Mouse (Mus musculus): ENCODE data around the gene Vps72. TPM values are rescaled to one million over a fixed set of nuclear protein-coding genes. Genes with fewer than 3 reads are reported as not detected.

Gene Vps72
- polyA plus RNA-seq, 1 experiment from 2014 or later, result 156 TPM

GRCm38 (mm10) chr3:95139586-95140288, 28.9 kb downstream of the Vps72 start:
- no peak for ATAC-seq (ENCODE audit: low read depth)
- peak overlapping the region; percentile 25 for H3K27ac ChIP-seq (ENCODE audit: low read length)
- H3K4me3 ChIP-seq (ENCODE audit: low read length), result no peak overlapping the region

GRCm38 (mm10) chr3:95140289-95140595, 29.4 kb downstream of the Vps72 start:
- Histone ChIP-seq H3K27ac (ENCODE audit: low read length) (no peak overlapping the region), H3K9ac (ENCODE audit: low read length) (no peak overlapping the region), H3K4me3 (ENCODE audit: low read length) (no peak overlapping the region), H3K4me1 (replicated peaks; ENCODE audit: control insufficient read depth, insufficient read depth, low read length) (peaks cover 6% of the 10 kb centered on the region), H3K4me2 (ENCODE audit: low read depth, low read length) (no peak overlapping the region), H3K27me3 (ENCODE audit: control insufficient read depth, insufficient read depth, low read depth, low read length) (no peaks in the 10 kb centered on the region), H3K9me3 (ENCODE audit: control insufficient read depth, low read length) (no peaks in the 10 kb centered on the region), H3K36me3 (ENCODE audit: control insufficient read depth, insufficient read depth, low read length) (peaks cover 5% of the 10 kb centered on the region; the same call in 1 of the 2 replicates)
- ATAC-seq (ENCODE audit: low read depth), result no peak
- WGBS, result 49% methylated on average over 18 of the region's 18 CpGs

More at GRCm38 (mm10) chr3:95139586-95140288, 28.9 kb downstream of the Vps72 start:
- H3K9ac ChIP-seq (ENCODE audit: low read length), result peak overlapping the region; percentile 3; the same call in 1 of the 2 replicates
- peaks cover 9% of the 10 kb centered on the region for H3K4me1 ChIP-seq (replicated peaks; ENCODE audit: control insufficient read depth, insufficient read depth, low read length)
- peaks cover 5% of the 10 kb centered on the region; the same call in 1 of the 2 replicates for H3K36me3 ChIP-seq (ENCODE audit: control insufficient read depth, insufficient read depth, low read length)
- no peaks in the 10 kb centered on the region for H3K27me3 ChIP-seq (ENCODE audit: control insufficient read depth, insufficient read depth, low read depth, low read length)
- no peak overlapping the region for H3K4me2 ChIP-seq (ENCODE audit: low read depth, low read length)
- 62% methylated on average over 25 of the region's 25 CpGs for WGBS
- no peaks in the 10 kb centered on the region for H3K9me3 ChIP-seq (ENCODE audit: control insufficient read depth, low read length)

GRCm38 (mm10) chr3:95140795-95141194, 30.0 kb downstream of the Vps72 start:
- peaks cover under 1% of the 10 kb centered on the region; the same call in 1 of the 2 replicates for H3K4me1 ChIP-seq (replicated peaks; ENCODE audit: control insufficient read depth, insufficient read depth, low read length)
- no peak overlapping the region for H3K27ac ChIP-seq (ENCODE audit: low read length)
- 91% methylated on average over 6 of the region's 6 CpGs for WGBS
- H3K27me3 ChIP-seq (ENCODE audit: control insufficient read depth, insufficient read depth, low read depth, low read length), result no peaks in the 10 kb centered on the region
- ATAC-seq (ENCODE audit: low read depth), result no peak
- H3K4me3 ChIP-seq (ENCODE audit: low read length), result no peak overlapping the region
- no peak overlapping the region for H3K9ac ChIP-seq (ENCODE audit: low read length)
- H3K36me3 ChIP-seq (ENCODE audit: control insufficient read depth, insufficient read depth, low read length), result peaks cover 5% of the 10 kb centered on the region; the same call in 1 of the 2 replicates
- H3K9me3 ChIP-seq (ENCODE audit: control insufficient read depth, low read length), result no peaks in the 10 kb centered on the region
- no peak overlapping the region for H3K4me2 ChIP-seq (ENCODE audit: low read depth, low read length)

GRCm38 (mm10) chr3:95141474-95141873, 30.7 kb downstream of the Vps72 start:
- Histone ChIP-seq H3K9me3 (ENCODE audit: control insufficient read depth, low read length) (no peaks in the 10 kb centered on the region), H3K36me3 (ENCODE audit: control insufficient read depth, insufficient read depth, low read length) (peaks cover 5% of the 10 kb centered on the region; the same call in 1 of the 2 replicates), H3K4me2 (ENCODE audit: low read depth, low read length) (no peak overlapping the region), H3K9ac (ENCODE audit: low read length) (no peak overlapping the region), H3K27ac (ENCODE audit: low read length) (no peak overlapping the region), H3K27me3 (ENCODE audit: control insufficient read depth, insufficient read depth, low read depth, low read length) (no peaks in the 10 kb centered on the region), H3K4me3 (ENCODE audit: low read length) (no peak overlapping the region), H3K4me1 (replicated peaks; ENCODE audit: control insufficient read depth, insufficient read depth, low read length) (no peaks in the 10 kb centered on the region)
- WGBS, result 92% methylated on average over 9 of the region's 9 CpGs
- no peak for ATAC-seq (ENCODE audit: low read depth)

- H3K4me1 ChIP-seq (replicated peaks; ENCODE audit: control insufficient read depth, insufficient read depth, low read length), result no peaks in the 10 kb centered on the region
- no peak within 1 kb of the TSS for H3K27ac ChIP-seq (ENCODE audit: low read length)
- no peaks in the 10 kb centered on the region for H3K9me3 ChIP-seq (ENCODE audit: control insufficient read depth, low read length)
- no peak within 1 kb of the TSS for H3K4me2 ChIP-seq (ENCODE audit: low read depth, low read length)
- no peak within 1 kb of the TSS for H3K4me3 ChIP-seq (ENCODE audit: low read length)
- peaks cover 5% of the 10 kb centered on the region; the same call in 1 of the 2 replicates for H3K36me3 ChIP-seq (ENCODE audit: control insufficient read depth, insufficient read depth, low read length)
- no peaks in the 10 kb centered on the region for H3K27me3 ChIP-seq (ENCODE audit: control insufficient read depth, insufficient read depth, low read depth, low read length)
- WGBS, result 84% methylated on average over 10 of the region's 10 CpGs
- peak; percentile 55; the same call in 1 of the 2 replicates for ATAC-seq (ENCODE audit: low read depth)
- H3K9ac ChIP-seq (ENCODE audit: low read length), result no peak within 1 kb of the TSS
Observed at GRCm38 (mm10) chr3:95141952-95142616, 31.3 kb downstream of the Vps72 start, which contains the start of gene Tnfaip8l2. Gene Tnfaip8l2 (minus strand): TSS chr3:95142360.

- H3K4me1 ChIP-seq (replicated peaks; ENCODE audit: control insufficient read depth, insufficient read depth, low read length), result no peaks in the 10 kb centered on the region
- ATAC-seq (ENCODE audit: low read depth), result peak; percentile 77
- H3K36me3 ChIP-seq (ENCODE audit: control insufficient read depth, insufficient read depth, low read length), result peaks cover 5% of the 10 kb centered on the region; the same call in 1 of the 2 replicates
- 9% methylated on average over 5 of the region's 5 CpGs for WGBS
- H3K27me3 ChIP-seq (ENCODE audit: control insufficient read depth, insufficient read depth, low read depth, low read length), result no peaks in the 10 kb centered on the region
- H3K27ac ChIP-seq (ENCODE audit: low read length), result no peak overlapping the region
- H3K9me3 ChIP-seq (ENCODE audit: control insufficient read depth, low read length), result no peaks in the 10 kb centered on the region
- no peak overlapping the region for H3K4me3 ChIP-seq (ENCODE audit: low read length)
- H3K9ac ChIP-seq (ENCODE audit: low read length), result no peak overlapping the region
- H3K4me2 ChIP-seq (ENCODE audit: low read depth, low read length), result no peak overlapping the region
Observed at GRCm38 (mm10) chr3:95142617-95143011, 31.8 kb downstream of the Vps72 start.

GRCm38 (mm10) chr3:95147924-95148323, 37.1 kb downstream of the Vps72 start:
- Histone ChIP-seq H3K27me3 (ENCODE audit: control insufficient read depth, insufficient read depth, low read depth, low read length) (no peaks in the 10 kb centered on the region), H3K9me3 (ENCODE audit: control insufficient read depth, low read length) (no peaks in the 10 kb centered on the region), H3K27ac (ENCODE audit: low read length) (no peak overlapping the region), H3K4me1 (replicated peaks; ENCODE audit: control insufficient read depth, insufficient read depth, low read length) (no peaks in the 10 kb centered on the region), H3K4me2 (ENCODE audit: low read depth, low read length) (no peak overlapping the region), H3K9ac (ENCODE audit: low read length) (no peak overlapping the region), H3K36me3 (ENCODE audit: control insufficient read depth, insufficient read depth, low read length) (no peaks in the 10 kb centered on the region), H3K4me3 (ENCODE audit: low read length) (no peak overlapping the region)
- ATAC-seq (ENCODE audit: low read depth), result no peak
- 65% methylated on average over 3 of the region's 3 CpGs for WGBS

- Histone ChIP-seq H3K27me3 (ENCODE audit: control insufficient read depth, insufficient read depth, low read depth, low read length) (no peaks in the 10 kb centered on the region), H3K27ac (ENCODE audit: low read length) (no peak overlapping the region), H3K36me3 (ENCODE audit: control insufficient read depth, insufficient read depth, low read length) (no peaks in the 10 kb centered on the region), H3K4me1 (replicated peaks; ENCODE audit: control insufficient read depth, insufficient read depth, low read length) (no peaks in the 10 kb centered on the region), H3K9ac (ENCODE audit: low read length) (no peak overlapping the region), H3K4me2 (ENCODE audit: low read depth, low read length) (no peak overlapping the region), H3K4me3 (ENCODE audit: low read length) (no peak overlapping the region), H3K9me3 (ENCODE audit: control insufficient read depth, low read length) (no peaks in the 10 kb centered on the region)
- ATAC-seq (ENCODE audit: low read depth), result 0 out of 2 replicates have a peak, but pooled peaks have one; percentile 7
- 47% methylated on average over 4 of the region's 4 CpGs for WGBS
Observed at GRCm38 (mm10) chr3:95153874-95154273, 43.1 kb downstream of the Vps72 start.

- H3K27me3 ChIP-seq (ENCODE audit: control insufficient read depth, insufficient read depth, low read depth, low read length), result no peaks in the 10 kb centered on the region
- no peaks in the 10 kb centered on the region for H3K36me3 ChIP-seq (ENCODE audit: control insufficient read depth, insufficient read depth, low read length)
- H3K4me1 ChIP-seq (replicated peaks; ENCODE audit: control insufficient read depth, insufficient read depth, low read length), result peaks cover 31% of the 10 kb centered on the region
- no peak for ATAC-seq (ENCODE audit: low read depth)
- peak overlapping the region; percentile 95 for H3K4me2 ChIP-seq (ENCODE audit: low read depth, low read length)
- H3K9ac ChIP-seq (ENCODE audit: low read length), result peak overlapping the region; percentile 64
- 14% methylated on average over 8 of the region's 8 CpGs for whole genome bisulfite sequencing
- no peak overlapping the region for H3K27ac ChIP-seq (ENCODE audit: low read length)
- H3K9me3 ChIP-seq (ENCODE audit: control insufficient read depth, low read length), result no peaks in the 10 kb centered on the region
- H3K4me3 ChIP-seq (ENCODE audit: low read length), result peak overlapping the region; percentile 81
Observed at GRCm38 (mm10) chr3:95159511-95159986, 48.7 kb downstream of the Vps72 start.
